Mouse (Mus musculus): ENCODE measurements at regions not wholly inside any gene's neighbourhood (a gene's known extent, or its start where the extent isn't known, plus 50 kb on each side); places are given as distances from the start of the nearest gene placed in this dataset.

GRCm38 (mm10) chr2:139338240-139338639 lies 155.5 kb upstream of the Sptlc3 start:
- Histone ChIP-seq H3K36me3 (ENCODE audit: control insufficient read depth in 1 of 2, insufficient read depth in 2 of 2, low read length in 2 of 2) (no peaks in the 10 kb centered on the region), H3K9me3 (replicated peaks; ENCODE audit: insufficient read depth, low read length) (no peaks in the 10 kb centered on the region), H3K27me3 (ENCODE audit: control insufficient read depth in 1 of 2, insufficient read depth in 2 of 2, low read length in 2 of 2) (no peaks in the 10 kb centered on the region), H3K79me2 (ENCODE audit: control insufficient read depth, insufficient read depth, low read length, poor library complexity) (no peaks in the 10 kb centered on the region), H3K4me3 (ENCODE audit: control insufficient read depth in 1 of 2, insufficient read depth in 1 of 2, low read depth in 2 of 2, low read length in 2 of 2) (no peak overlapping the region), H3K27ac (ENCODE audit: control insufficient read depth, low read depth, low read length) (no peak overlapping the region), H3K9ac (ENCODE audit: control insufficient read depth, low read depth, low read length, poor library complexity, severe bottlenecking) (no peak overlapping the region), H3K4me1 (ENCODE audit: control insufficient read depth in 1 of 2, insufficient read depth in 2 of 2, low read length in 2 of 2) (no peaks in the 10 kb centered on the region)
- no peak for DNase-seq (ENCODE audit: low read depth, low spot score)
- TF ChIP-seq SIN3A (IDR thresholded peaks at IDR 0.05; ENCODE audit: low read length), result no peak
- TF ChIP-seq CHD1 (IDR thresholded peaks at IDR 0.05; ENCODE audit: low read depth, low read length), result no peak
- TF ChIP-seq POLR2AphosphoS5 (IDR thresholded peaks at IDR 0.05; ENCODE audit: borderline replicate concordance, low read depth, low read length), result no peak
- no peak for TF ChIP-seq MAZ (IDR thresholded peaks at IDR 0.05; ENCODE audit: low read depth, low read length)
- TF ChIP-seq CHD2 (IDR thresholded peaks at IDR 0.05; ENCODE audit: low read length), result no peak
- TF ChIP-seq MYC (IDR thresholded peaks at IDR 0.05; ENCODE audit: low read depth, low read length), result no peak
- no peak for TF ChIP-seq USF2 (IDR thresholded peaks at IDR 0.05; ENCODE audit: borderline replicate concordance in 1 of 2, insufficient read depth in 1 of 2, low read depth in 1 of 2, low read length in 2 of 2)
- no peak for TF ChIP-seq E2F4 (IDR thresholded peaks at IDR 0.05; ENCODE audit: borderline replicate concordance, low read depth, low read length)
- TF ChIP-seq USF1 (IDR thresholded peaks at IDR 0.05; ENCODE audit: low read depth, low read length), result no peak
- TF ChIP-seq MXI1 (IDR thresholded peaks at IDR 0.05; ENCODE audit: low read depth, low read length), result no peak
- TF ChIP-seq TCF12 (IDR thresholded peaks at IDR 0.05; ENCODE audit: low read depth, low read length), result no peak
- TF ChIP-seq TAL1 (IDR thresholded peaks at IDR 0.05; ENCODE audit: low read length), result no peak
- no peak for TF ChIP-seq ZNF384 (IDR thresholded peaks at IDR 0.05; ENCODE audit: low read depth, low read length)
- no peak for TF ChIP-seq GATA1 (IDR thresholded peaks at IDR 0.05; ENCODE audit: low read depth, low read length)
- TF ChIP-seq MYB (IDR thresholded peaks at IDR 0.05; ENCODE audit: low read depth, low read length), result no peak
- no peak for TF ChIP-seq ETS1 (IDR thresholded peaks at IDR 0.05; ENCODE audit: low read depth, low read length)
- TF ChIP-seq UBTF (IDR thresholded peaks at IDR 0.05; ENCODE audit: borderline replicate concordance, insufficient read depth, low read depth, low read length), result no peak
- TF ChIP-seq KAT2A (conservative IDR thresholded peaks at IDR 0.05; ENCODE audit: low read depth, low read length), result no peak
- no peak for TF ChIP-seq ZC3H11A (IDR thresholded peaks at IDR 0.05; ENCODE audit: low read depth, low read length)

- H3K27ac ChIP-seq (ENCODE audit: control insufficient read depth, low read depth, low read length), result no peak overlapping the region
- TF ChIP-seq MYC (IDR thresholded peaks at IDR 0.05; ENCODE audit: low read depth, low read length) (no peak), USF2 (IDR thresholded peaks at IDR 0.05; ENCODE audit: borderline replicate concordance in 1 of 2, insufficient read depth in 1 of 2, low read depth in 1 of 2, low read length in 2 of 2) (no peak), TCF12 (IDR thresholded peaks at IDR 0.05; ENCODE audit: low read depth, low read length) (no peak), UBTF (IDR thresholded peaks at IDR 0.05; ENCODE audit: borderline replicate concordance, insufficient read depth, low read depth, low read length) (no peak), JUND (IDR thresholded peaks at IDR 0.05; ENCODE audit: low read depth, low read length) (no peak), MYB (IDR thresholded peaks at IDR 0.05; ENCODE audit: low read depth, low read length) (no peak), POLR2AphosphoS2 (IDR thresholded peaks at IDR 0.05; ENCODE audit: low read length) (no peak), GATA1 (IDR thresholded peaks at IDR 0.05; ENCODE audit: low read depth, low read length) (no peak), TAL1 (IDR thresholded peaks at IDR 0.05; ENCODE audit: low read length) (no peak)
These were observed 137.3 kb upstream of the Sptlc3 start for GRCm38 (mm10) chr2:139356280-139357010.

More at GRCm38 (mm10) chr2:139356280-139357010, 137.3 kb upstream of the Sptlc3 start:
- no peaks in the 10 kb centered on the region for H3K36me3 ChIP-seq (ENCODE audit: control insufficient read depth in 1 of 2, insufficient read depth in 2 of 2, low read length in 2 of 2)
- no peaks in the 10 kb centered on the region for H3K79me2 ChIP-seq (ENCODE audit: control insufficient read depth, insufficient read depth, low read length, poor library complexity)
- no peak overlapping the region for H3K4me3 ChIP-seq (ENCODE audit: control insufficient read depth in 1 of 2, insufficient read depth in 1 of 2, low read depth in 2 of 2, low read length in 2 of 2)
- no peak for DNase-seq (ENCODE audit: low read depth, low spot score)
- H3K9ac ChIP-seq (ENCODE audit: control insufficient read depth, low read depth, low read length, poor library complexity, severe bottlenecking), result no peak overlapping the region
- H3K9me3 ChIP-seq (replicated peaks; ENCODE audit: insufficient read depth, low read length), result no peaks in the 10 kb centered on the region
- H3K27me3 ChIP-seq (ENCODE audit: control insufficient read depth in 1 of 2, insufficient read depth in 2 of 2, low read length in 2 of 2), result no peaks in the 10 kb centered on the region
- no peaks in the 10 kb centered on the region for H3K4me1 ChIP-seq (ENCODE audit: control insufficient read depth in 1 of 2, insufficient read depth in 2 of 2, low read length in 2 of 2)
